Comparison of ENCODE assay signal across 23 mouse cellular contexts in the genomic region with DNA sequence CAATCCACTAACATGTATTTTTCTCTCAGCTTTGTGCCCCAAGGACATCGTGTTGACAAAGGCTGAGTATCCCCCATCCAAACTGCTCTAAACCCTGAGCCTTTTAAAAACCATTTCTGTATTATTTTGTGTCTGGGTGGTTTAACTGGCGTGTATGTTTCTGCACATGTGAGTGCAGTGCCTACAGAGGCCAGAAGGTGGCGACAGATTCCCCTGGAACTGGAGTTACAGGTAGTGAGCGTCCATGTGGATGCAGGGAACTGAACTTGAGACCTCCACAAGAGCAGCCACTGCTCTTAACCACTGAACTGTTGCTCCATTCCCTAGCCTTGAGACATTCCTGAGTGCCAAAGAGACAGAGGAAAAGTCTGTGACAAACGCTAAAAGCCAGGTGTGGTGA.
DNase-seq lines count a peak whose midpoint lies in the region; ATAC-seq and TF ChIP-seq lines count a peak whose summit lies in the region.
"Had no signal": no experiment of that assay in that cellular context is flagged by ENCODE, and none has a peak within 500 bp of the region (broad histone marks: within the 10 kb centered on the region; RNA-seq: fewer than 3 reads in every experiment).

No protein-coding gene starts in this region.

- TF ChIP-seq EP300 in liver, postnatal 0 days (IDR thresholded peaks at IDR 0.05; ENCODE audit: low read depth): no peak
- no peak for TF ChIP-seq EP300 in ES-Bruce4 (IDR thresholded peaks at IDR 0.05; ENCODE audit: insufficient read depth, low read depth, low read length)

- H3K9me3 ChIP-seq in liver, postnatal 0 days (ENCODE audit: low read length): 0 out of 2 replicates have a peak, but pooled peaks cover 6% of the 10 kb centered on the region
- H3K9me3 ChIP-seq in liver, embryonic 11.5 days (ENCODE audit: control insufficient read depth, low read length): peaks cover 9% of the 10 kb centered on the region; the same call in 1 of the 2 replicates
- no peaks in the 10 kb centered on the region for H3K9me3 ChIP-seq in ES-Bruce4 (replicated peaks; ENCODE audit: control insufficient read depth, insufficient read depth, low read length, poor library complexity, severe bottlenecking)
- H3K9me3 ChIP-seq: hindbrain, embryonic 13.5 days; kidney, embryonic 15.5 days; stomach, embryonic 15.5 days had no signal

- H3K4me3 ChIP-seq in gastrocnemius, adult 2 months: no peak overlapping the region
- no peak overlapping the region for H3K4me3 ChIP-seq in liver, postnatal 0 days (ENCODE audit: low read depth, low read length)
- no peak overlapping the region for H3K4me3 ChIP-seq in liver, embryonic 11.5 days (ENCODE audit: low read depth, low read length)
- H3K4me3 ChIP-seq in ES-Bruce4 (ENCODE audit: low read depth, low read length): no peak overlapping the region
- H3K4me3 ChIP-seq: heart, embryonic 12.5 days; hindbrain, embryonic 13.5 days; kidney, embryonic 15.5 days; midbrain, embryonic 10.5 days; neural tube, embryonic 12.5 days; stomach, embryonic 15.5 days had no signal

- TF ChIP-seq POLR2A in ES-Bruce4 (IDR thresholded peaks at IDR 0.05; ENCODE audit: insufficient read depth, low read length): no peak
- TF ChIP-seq POLR2A in brain, embryonic 14.5 days (IDR thresholded peaks at IDR 0.05; ENCODE audit: borderline replicate concordance, extremely low read depth, insufficient read depth, insufficient read length, poor library complexity, severe bottlenecking): no peak

- no peak overlapping the region for H3K27ac ChIP-seq in gastrocnemius, adult 2 months
- H3K27ac ChIP-seq in liver, postnatal 0 days (ENCODE audit: low read depth): no peak overlapping the region
- no peak overlapping the region for H3K27ac ChIP-seq in liver, embryonic 11.5 days (ENCODE audit: low read depth, low read length)
- no peak overlapping the region for H3K27ac ChIP-seq in ES-Bruce4 (ENCODE audit: insufficient read depth, low read length)
- H3K27ac ChIP-seq: hindbrain, embryonic 13.5 days; kidney, embryonic 15.5 days; macrophage; midbrain, embryonic 10.5 days; neural tube, embryonic 12.5 days; stomach, embryonic 15.5 days had no signal

- no peaks in the 10 kb centered on the region for H3K36me3 ChIP-seq in liver, postnatal 0 days (replicated peaks; ENCODE audit: insufficient read depth, low read length)
- no peaks in the 10 kb centered on the region for H3K36me3 ChIP-seq in liver, embryonic 11.5 days (ENCODE audit: control insufficient read depth, insufficient read depth, low read length)
- H3K36me3 ChIP-seq in ES-Bruce4 (ENCODE audit: control insufficient read depth, insufficient read depth, low read length, poor library complexity, severe bottlenecking): no peaks in the 10 kb centered on the region
- H3K36me3 ChIP-seq: heart, embryonic 12.5 days; hindbrain, embryonic 13.5 days; kidney, embryonic 15.5 days; midbrain, embryonic 10.5 days; neural tube, embryonic 12.5 days; stomach, embryonic 15.5 days had no signal

- TF ChIP-seq CTCF in gastrocnemius, adult 2 months (IDR thresholded peaks at IDR 0.05): 0 out of 2 replicates have a peak, but pooled peaks have one; percentile 10
- TF ChIP-seq CTCF in liver, postnatal 0 days (IDR thresholded peaks at IDR 0.05; ENCODE audit: low read depth): peak; percentile 25
- peak; percentile 50 for TF ChIP-seq CTCF in ES-Bruce4 (IDR thresholded peaks at IDR 0.05; ENCODE audit: low read depth, low read length)
- peak; percentile 28; the same call in 1 of the 2 replicates for TF ChIP-seq CTCF in brain, embryonic 14.5 days (IDR thresholded peaks at IDR 0.05; ENCODE audit: borderline replicate concordance, extremely low read depth, insufficient read depth, insufficient read length)

- intact Hi-C loops in gastrocnemius, adult 2 months (cut with DNase I): no loop called here

- no peak for DNase-seq in gastrocnemius, adult 2 months
- DNase-seq in gastrocnemius, postnatal 25 days: no peak
- DNase-seq in liver, postnatal 0 days: no peak
- DNase-seq in liver, embryonic 11.5 days (ENCODE audit: low spot score): no peak
- no peak for DNase-seq in brain, embryonic 14.5 days (ENCODE audit: low read depth)
- DNase-seq in urinary bladder, adult 18-20 months (ENCODE audit: low spot score in 2 of 2): no peak
- DNase-seq: adrenal gland, postnatal 25 days; cerebellum, adult 11-12 months; heart, postnatal 14 days; kidney, postnatal 4 days; lung, adult 18-20 months; right cerebral cortex, adult 18-20 months; spleen, adult 18-20 months had no signal

- no peak for ATAC-seq in liver, postnatal 0 days
- no peak for ATAC-seq in liver, embryonic 11.5 days (replicated peaks; ENCODE audit: low FRiP score)
- ATAC-seq: forebrain, embryonic 16.5 days had no signal

- H3K4me2 ChIP-seq in liver, postnatal 0 days (ENCODE audit: low read depth, low read length): no peak overlapping the region
- no peak overlapping the region for H3K4me2 ChIP-seq in liver, embryonic 11.5 days
- H3K4me2 ChIP-seq: heart, embryonic 12.5 days; hindbrain, embryonic 13.5 days; kidney, embryonic 15.5 days; neural tube, embryonic 12.5 days; stomach, embryonic 15.5 days had no signal

- H3K4me1 ChIP-seq in liver, postnatal 0 days (ENCODE audit: insufficient read depth): no peaks in the 10 kb centered on the region
- H3K4me1 ChIP-seq in liver, embryonic 11.5 days (replicated peaks; ENCODE audit: control insufficient read depth, insufficient read depth, low read length): no peaks in the 10 kb centered on the region
- H3K4me1 ChIP-seq in ES-Bruce4 (ENCODE audit: control insufficient read depth, insufficient read depth, low read length): no peaks in the 10 kb centered on the region
- H3K4me1 ChIP-seq: stomach, embryonic 15.5 days had no signal

- WGBS in liver, postnatal 0 days (ENCODE audit: insufficient replicate concordance): 69% methylated on average over 5 of the region's 5 CpGs
- WGBS in liver, embryonic 11.5 days: 73% methylated on average over 5 of the region's 5 CpGs

- no peak overlapping the region for H3K9ac ChIP-seq in liver, postnatal 0 days (replicated peaks)
- H3K9ac ChIP-seq in liver, embryonic 11.5 days (ENCODE audit: low read depth, low read length): no peak overlapping the region
- H3K9ac ChIP-seq in ES-Bruce4 (ENCODE audit: low read depth, poor library complexity, severe bottlenecking): no peak overlapping the region
- H3K9ac ChIP-seq: heart, embryonic 12.5 days; hindbrain, embryonic 13.5 days; kidney, embryonic 15.5 days; neural tube, embryonic 12.5 days; stomach, embryonic 15.5 days had no signal

- H3K27me3 ChIP-seq in liver, postnatal 0 days (ENCODE audit: insufficient read depth, low read length): no peaks in the 10 kb centered on the region
- H3K27me3 ChIP-seq in liver, embryonic 11.5 days (replicated peaks; ENCODE audit: control insufficient read depth, insufficient read depth, low read length): no peaks in the 10 kb centered on the region; the same call in 1 of the 2 replicates
- H3K27me3 ChIP-seq in ES-Bruce4 (ENCODE audit: control insufficient read depth, insufficient read depth, low read length, poor library complexity, severe bottlenecking): no peaks in the 10 kb centered on the region
- H3K27me3 ChIP-seq: CH12.LX had no signal
